Mouse (Mus musculus): ENCODE data around the gene 1700093K21Rik. TPM values are rescaled to one million over a fixed set of nuclear protein-coding genes. Genes with fewer than 3 reads are reported as not detected.
"Not testable (repeated sequence)": the region's sequence is repeated elsewhere in the genome, so short reads cannot be mapped to it uniquely, and the experiment has no call there.

The 1700093K21Rik gene
- polyA plus RNA-seq (2015; fragmentation: Nextera tagmentation; extraction: Ambion mirVana), result not detected in 2 replicates

- Histone ChIP-seq H3K27me3 (replicated peaks) (no peaks in the 10 kb centered on the region), H3K27ac (no peak within 1 kb of the TSS), H3K9me3 (no peaks in the 10 kb centered on the region), H3K4me1 (replicated peaks) (no peaks in the 10 kb centered on the region), H3K9ac (no peak within 1 kb of the TSS), H3K4me2 (replicated peaks) (no peak within 1 kb of the TSS), H3K36me3 (no peaks in the 10 kb centered on the region), H3K4me3 (replicated peaks) (no peak within 1 kb of the TSS)
- 48% methylated on average over 5 of the region's 5 CpGs for WGBS
- ATAC-seq, result no peak
Observed at GRCm38 (mm10) chr11:23520473-23521205, at the start of gene 1700093K21Rik. Gene 1700093K21Rik (minus strand): TSS chr11:23521155.

- WGBS, result 91% methylated on average over 7 of the region's 7 CpGs
- ATAC-seq, result no peak
Observed at GRCm38 (mm10) chr11:23570130-23570529, 49.2 kb upstream of the 1700093K21Rik start.

GRCm38 (mm10) chr11:23565761-23566160 lies 44.8 kb upstream of the 1700093K21Rik start:
- Histone ChIP-seq H3K27ac (no peak overlapping the region), H3K36me3 (0 out of 2 replicates have a peak, but pooled peaks cover 2% of the 10 kb centered on the region), H3K9me3 (no peaks in the 10 kb centered on the region), H3K4me1 (replicated peaks) (no peaks in the 10 kb centered on the region), H3K4me3 (replicated peaks) (no peak overlapping the region), H3K9ac (no peak overlapping the region), H3K27me3 (replicated peaks) (no peaks in the 10 kb centered on the region), H3K4me2 (replicated peaks) (no peak overlapping the region)
- peak; percentile 36; the same call in 1 of the 2 replicates for ATAC-seq
- WGBS, result 44% methylated on average over 6 of the region's 6 CpGs

More at GRCm38 (mm10) chr11:23570130-23570529, 49.2 kb upstream of the 1700093K21Rik start:
- Histone ChIP-seq H3K4me2 (replicated peaks) (no peak overlapping the region), H3K27me3 (replicated peaks) (no peaks in the 10 kb centered on the region), H3K4me1 (replicated peaks) (no peaks in the 10 kb centered on the region), H3K36me3 (no peaks in the 10 kb centered on the region), H3K4me3 (replicated peaks) (no peak overlapping the region), H3K27ac (no peak overlapping the region), H3K9ac (no peak overlapping the region), H3K9me3 (no peaks in the 10 kb centered on the region)

- no peak overlapping the region for H3K27ac ChIP-seq
- no peaks in the 10 kb centered on the region for H3K9me3 ChIP-seq
- 70% methylated on average over 6 of the region's 6 CpGs for WGBS
- no peak for ATAC-seq
- no peak overlapping the region for H3K4me3 ChIP-seq (replicated peaks)
- no peaks in the 10 kb centered on the region for H3K4me1 ChIP-seq (replicated peaks)
- H3K4me2 ChIP-seq (replicated peaks), result no peak overlapping the region
- H3K27me3 ChIP-seq (replicated peaks), result no peaks in the 10 kb centered on the region
- H3K9ac ChIP-seq, result no peak overlapping the region
- H3K36me3 ChIP-seq, result no peaks in the 10 kb centered on the region
Observed at GRCm38 (mm10) chr11:23557039-23557630, 36.2 kb upstream of the 1700093K21Rik start.

GRCm38 (mm10) chr11:23537446-23537845 lies 16.5 kb upstream of the 1700093K21Rik start:
- Histone ChIP-seq H3K9ac (no peak overlapping the region), H3K4me1 (replicated peaks) (no peaks in the 10 kb centered on the region), H3K4me2 (replicated peaks) (no peak overlapping the region)

GRCm38 (mm10) chr11:23518981-23519380 lies 2.0 kb downstream of the 1700093K21Rik start:
- 83% methylated on average over 3 of the region's 3 CpGs for WGBS
- H3K9me3 ChIP-seq, result no peaks in the 10 kb centered on the region
- no peaks in the 10 kb centered on the region for H3K36me3 ChIP-seq
- H3K9ac ChIP-seq, result no peak overlapping the region
- ATAC-seq, result no peak
- no peak overlapping the region for H3K4me3 ChIP-seq (replicated peaks)
- H3K4me2 ChIP-seq (replicated peaks), result no peak overlapping the region
- H3K27ac ChIP-seq, result no peak overlapping the region
- no peaks in the 10 kb centered on the region for H3K4me1 ChIP-seq (replicated peaks)
- H3K27me3 ChIP-seq (replicated peaks), result no peaks in the 10 kb centered on the region

More at GRCm38 (mm10) chr11:23537446-23537845, 16.5 kb upstream of the 1700093K21Rik start:
- no peaks in the 10 kb centered on the region for H3K27me3 ChIP-seq (replicated peaks)
- WGBS, result 81% methylated on average over 2 of the region's 2 CpGs
- H3K27ac ChIP-seq, result no peak overlapping the region
- no peaks in the 10 kb centered on the region for H3K9me3 ChIP-seq
- no peaks in the 10 kb centered on the region for H3K36me3 ChIP-seq
- no peak for ATAC-seq
- no peak overlapping the region for H3K4me3 ChIP-seq (replicated peaks)

- Histone ChIP-seq H3K36me3 (no peaks in the 10 kb centered on the region), H3K4me1 (replicated peaks) (no peaks in the 10 kb centered on the region), H3K9ac (no peak overlapping the region), H3K4me2 (replicated peaks) (no peak overlapping the region), H3K27me3 (replicated peaks) (no peaks in the 10 kb centered on the region), H3K9me3 (no peaks in the 10 kb centered on the region), H3K27ac (no peak overlapping the region), H3K4me3 (replicated peaks) (no peak overlapping the region)
- ATAC-seq, result no peak
- WGBS, result 73% methylated on average over 2 of the region's 2 CpGs
Observed at GRCm38 (mm10) chr11:23515315-23515714, 5.6 kb downstream of the 1700093K21Rik start.

- 46% methylated on average over 4 of the region's 4 CpGs for WGBS
- not testable (repeated sequence) for H3K9ac ChIP-seq; H3K9me3 ChIP-seq; H3K36me3 ChIP-seq; H3K27ac ChIP-seq; ATAC-seq; H3K4me3 ChIP-seq (replicated peaks); H3K4me2 ChIP-seq (replicated peaks); H3K4me1 ChIP-seq (replicated peaks); H3K27me3 ChIP-seq (replicated peaks)
Observed at GRCm38 (mm10) chr11:23514785-23515184, 6.2 kb downstream of the 1700093K21Rik start.

- not testable (repeated sequence) for H3K4me2 ChIP-seq (replicated peaks); H3K27me3 ChIP-seq (replicated peaks); H3K9ac ChIP-seq; H3K4me1 ChIP-seq (replicated peaks); H3K27ac ChIP-seq; H3K36me3 ChIP-seq; H3K9me3 ChIP-seq; H3K4me3 ChIP-seq (replicated peaks); ATAC-seq
- 71% methylated on average over 5 of the region's 5 CpGs for WGBS
Observed at GRCm38 (mm10) chr11:23504801-23505200, 16.2 kb downstream of the 1700093K21Rik start.

- Histone ChIP-seq H3K27me3 (replicated peaks) (no peaks in the 10 kb centered on the region), H3K4me2 (replicated peaks) (peak overlapping the region; percentile 77), H3K4me3 (replicated peaks) (peak overlapping the region; percentile 48), H3K9me3 (no peaks in the 10 kb centered on the region), H3K9ac (no peak overlapping the region), H3K4me1 (replicated peaks) (peaks cover 16% of the 10 kb centered on the region), H3K36me3 (peaks cover 5% of the 10 kb centered on the region; the same call in 1 of the 2 replicates), H3K27ac (no peak overlapping the region)
- 36% methylated on average over 5 of the region's 5 CpGs for WGBS
- ATAC-seq, result no peak
Observed at GRCm38 (mm10) chr11:23498609-23499008, 22.3 kb downstream of the 1700093K21Rik start.

GRCm38 (mm10) chr11:23497718-23498509 lies 23.0 kb downstream of the 1700093K21Rik start, which contains the start of gene Ahsa2:
Gene Ahsa2 (minus strand): TSS chr11:23498030.
- H3K4me2 ChIP-seq (replicated peaks), result peak within 1 kb of the TSS; percentile 85
- H3K27ac ChIP-seq, result peak within 1 kb of the TSS; percentile 96
- H3K9ac ChIP-seq, result peak within 1 kb of the TSS; percentile 92
- H3K36me3 ChIP-seq, result peaks cover 8% of the 10 kb centered on the region
- under 1% methylated on average over 63 of the region's 66 CpGs for WGBS
- no peaks in the 10 kb centered on the region for H3K27me3 ChIP-seq (replicated peaks)
- H3K9me3 ChIP-seq, result no peaks in the 10 kb centered on the region
- H3K4me1 ChIP-seq (replicated peaks), result peaks cover 16% of the 10 kb centered on the region
- peak within 1 kb of the TSS; percentile 90 for H3K4me3 ChIP-seq (replicated peaks)
- ATAC-seq, result peak; percentile 98

GRCm38 (mm10) chr11:23497335-23497717 lies 23.6 kb downstream of the 1700093K21Rik start:
- peak overlapping the region; percentile 96 for H3K27ac ChIP-seq
- H3K4me3 ChIP-seq (replicated peaks), result peak overlapping the region; percentile 90
- H3K9ac ChIP-seq, result peak overlapping the region; percentile 92
- no peaks in the 10 kb centered on the region for H3K9me3 ChIP-seq
- peak overlapping the region; percentile 85 for H3K4me2 ChIP-seq (replicated peaks)
- no peaks in the 10 kb centered on the region for H3K27me3 ChIP-seq (replicated peaks)
- under 1% methylated on average over 22 of the region's 22 CpGs for WGBS
- H3K4me1 ChIP-seq (replicated peaks), result peaks cover 16% of the 10 kb centered on the region
- ATAC-seq, result peak; percentile 87
- H3K36me3 ChIP-seq, result peaks cover 14% of the 10 kb centered on the region

All from intestine, embryonic 15.5 days (tissue).